9 mouse cellular contexts compared by ENCODE assay signal in the genomic region with DNA sequence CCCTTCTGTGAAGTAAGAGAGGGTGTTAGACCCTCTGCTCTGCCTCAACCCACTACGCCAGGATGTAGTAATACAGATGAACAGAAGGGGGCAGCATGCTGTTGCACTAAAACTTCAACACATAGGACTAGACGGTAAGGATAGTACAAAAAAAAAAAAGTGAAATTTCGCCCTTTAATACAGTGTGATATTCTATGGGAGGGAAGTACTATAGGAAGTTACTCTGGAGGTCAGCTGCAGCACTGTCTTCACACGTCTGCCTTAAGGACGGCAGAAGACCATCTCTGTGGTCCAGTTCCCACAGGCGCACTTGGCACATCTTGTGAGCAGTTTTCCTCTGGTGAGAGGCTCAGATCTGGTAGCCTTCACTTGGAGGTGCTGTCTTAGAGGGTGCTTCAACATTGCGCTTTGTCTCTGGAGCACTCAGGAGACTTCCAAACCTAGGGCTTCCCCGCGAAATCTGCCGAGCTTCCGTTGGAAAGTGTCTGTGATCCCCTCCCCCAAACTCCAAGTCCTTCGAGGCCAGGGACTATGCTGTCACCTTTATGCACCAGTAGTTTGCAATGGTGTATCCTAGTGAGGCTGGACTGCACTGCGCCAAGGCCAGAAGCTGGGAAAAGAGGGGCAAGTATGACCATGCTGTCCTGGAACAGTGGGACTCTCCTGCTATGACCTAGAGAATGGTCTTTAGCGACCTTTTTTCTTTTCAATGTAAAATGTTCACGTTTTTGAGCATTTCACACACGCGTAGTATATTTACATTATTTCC. TPM values are rescaled to one million over a fixed set of nuclear protein-coding genes. Genes with fewer than 3 reads are reported as not detected.
DNase-seq lines count a peak whose midpoint lies in the region; ATAC-seq and TF ChIP-seq lines count a peak whose summit lies in the region.
"Had no signal": no experiment of that assay in that cellular context is flagged by ENCODE, and none has a peak within 500 bp of the region (broad histone marks: within the 10 kb centered on the region; RNA-seq: fewer than 3 reads in every experiment).

No protein-coding gene starts in this region.

- no peak overlapping the region for H3K4me3 ChIP-seq in liver, postnatal 0 days (ENCODE audit: low read depth, low read length)
- H3K4me3 ChIP-seq in neural tube, embryonic 13.5 days: no peak overlapping the region
- H3K4me3 ChIP-seq: erythroblast, embryonic 14.5 days had no signal

- TF ChIP-seq EP300 in liver, postnatal 0 days (IDR thresholded peaks at IDR 0.05; ENCODE audit: low read depth): no peak

- WGBS in liver, postnatal 0 days (ENCODE audit: insufficient replicate concordance): 58% methylated on average over 17 of the region's 17 CpGs
- WGBS in neural tube, embryonic 13.5 days: 61% methylated on average over 17 of the region's 17 CpGs

- no peaks in the 10 kb centered on the region for H3K4me1 ChIP-seq in liver, postnatal 0 days (ENCODE audit: insufficient read depth)
- no peaks in the 10 kb centered on the region for H3K4me1 ChIP-seq in neural tube, embryonic 13.5 days (replicated peaks)

- ATAC-seq in liver, postnatal 0 days: peak; percentile 33; the same call in 1 of the 2 replicates
- peak; percentile 74; the same call in 1 of the 2 replicates for ATAC-seq in neural tube, embryonic 13.5 days (ENCODE audit: low read depth)

- no peaks in the 10 kb centered on the region for H3K9me3 ChIP-seq in liver, postnatal 0 days (ENCODE audit: low read length)
- no peaks in the 10 kb centered on the region for H3K9me3 ChIP-seq in neural tube, embryonic 13.5 days

- H3K27me3 ChIP-seq in liver, postnatal 0 days (ENCODE audit: insufficient read depth, low read length): no peaks in the 10 kb centered on the region
- H3K27me3 ChIP-seq in neural tube, embryonic 13.5 days: no peaks in the 10 kb centered on the region

- H3K4me2 ChIP-seq in liver, postnatal 0 days (ENCODE audit: low read depth, low read length): peak overlapping the region; percentile 33; the same call in 1 of the 2 replicates
- no peak overlapping the region for H3K4me2 ChIP-seq in neural tube, embryonic 13.5 days

- TF ChIP-seq CTCF in liver, postnatal 0 days (IDR thresholded peaks at IDR 0.05; ENCODE audit: low read depth): peak; percentile 85

- DNase-seq in CD4-positive, CD25-positive, alpha-beta regulatory T cell, adult 2 months (ENCODE audit: low read depth, low spot score): peak; percentile 80
- DNase-seq in adrenal gland, adult 2 months: peak; percentile 61
- peak; percentile 66 for DNase-seq in embryo, embryonic 9.5 days (ENCODE audit: extremely low spot score)
- DNase-seq in heart, postnatal 10 days: peak; percentile 73 to 84
- DNase-seq in kidney, postnatal 14 days: peak; percentile 75
- DNase-seq in liver, postnatal 0 days: peak; percentile 64
- peak; percentile 65 for DNase-seq in thymus, postnatal 0 days (ENCODE audit: low spot score)

- intact Hi-C loops in heart, postnatal 10 days (cut with DNase I): loop anchor here (1.0 to 2.0 kb wide), 3 partner anchors 37 to 401 kb away; partner anchors contain the start of gene Siah2

- H3K36me3 ChIP-seq in liver, postnatal 0 days (replicated peaks; ENCODE audit: insufficient read depth, low read length): no peaks in the 10 kb centered on the region
- H3K36me3 ChIP-seq in neural tube, embryonic 13.5 days: no peaks in the 10 kb centered on the region

- no peak overlapping the region for H3K27ac ChIP-seq in liver, postnatal 0 days (ENCODE audit: low read depth)
- no peak overlapping the region for H3K27ac ChIP-seq in neural tube, embryonic 13.5 days (replicated peaks)

- H3K9ac ChIP-seq in liver, postnatal 0 days (replicated peaks): no peak overlapping the region
- no peak overlapping the region for H3K9ac ChIP-seq in neural tube, embryonic 13.5 days

RNA-seq across cellular contexts. Expression of gene Erich6, which starts 18.5 kb away (rescaled TPM):
- under 1 TPM; 0.12 to 0.21 TPM for total RNA-seq in adrenal gland, adult 2 months (2021)
- not detected in 2 replicates for polyA plus RNA-seq in adrenal gland, adult 2 months (2012; rRNA removed)
- under 1 TPM in 1 of 2 experiments, not detected in 1; 0.12 TPM for total RNA-seq in heart, postnatal 10 days (2021)
- polyA plus RNA-seq in liver, postnatal 0 days (2015; fragmentation: Nextera tagmentation; extraction: Ambion mirVana): not detected in 2 replicates
- 0.14 and 0.17 TPM in 2 replicates for polyA plus RNA-seq in neural tube, embryonic 13.5 days (2015; fragmentation: Nextera tagmentation; extraction: Ambion mirVana)
- not detected in 2 replicates for polyA plus RNA-seq in thymus, postnatal 0 days (2015; fragmentation: Nextera tagmentation; extraction: Ambion mirVana)
- polyA plus RNA-seq: erythroblast, embryonic 14.5 days had no signal

RNA-seq across cellular contexts. Expression of gene Siah2, which starts 36.7 kb away (rescaled TPM):
- total RNA-seq in adrenal gland, adult 2 months (2021): 10 to 100 TPM; 14.4 to 28.6 TPM
- 36.0 and 52.3 TPM in 2 replicates for polyA plus RNA-seq in adrenal gland, adult 2 months (2012; rRNA removed)
- total RNA-seq in heart, postnatal 10 days (2021): 10 to 100 TPM; 12.6 to 13.5 TPM
- polyA plus RNA-seq in liver, postnatal 0 days (2015; fragmentation: Nextera tagmentation; extraction: Ambion mirVana): 7.1 and 8.6 TPM in 2 replicates
- polyA plus RNA-seq in neural tube, embryonic 13.5 days (2015; fragmentation: Nextera tagmentation; extraction: Ambion mirVana): 7.8 and 9.2 TPM in 2 replicates
- 4.2 and 4.3 TPM in 2 replicates for polyA plus RNA-seq in thymus, postnatal 0 days (2015; fragmentation: Nextera tagmentation; extraction: Ambion mirVana)
